Mouse (Mus musculus): ENCODE results near the gene Aftph. TPM values are rescaled to one million over a fixed set of nuclear protein-coding genes. Genes with fewer than 3 reads are reported as not detected.
"Not testable (repeated sequence)": the region's sequence is repeated elsewhere in the genome, so short reads cannot be mapped to it uniquely, and the experiment has no call there.

Aftph gene
- polyA plus RNA-seq, 1 experiment from 2014 or later, result 21.3 TPM

DNA sequence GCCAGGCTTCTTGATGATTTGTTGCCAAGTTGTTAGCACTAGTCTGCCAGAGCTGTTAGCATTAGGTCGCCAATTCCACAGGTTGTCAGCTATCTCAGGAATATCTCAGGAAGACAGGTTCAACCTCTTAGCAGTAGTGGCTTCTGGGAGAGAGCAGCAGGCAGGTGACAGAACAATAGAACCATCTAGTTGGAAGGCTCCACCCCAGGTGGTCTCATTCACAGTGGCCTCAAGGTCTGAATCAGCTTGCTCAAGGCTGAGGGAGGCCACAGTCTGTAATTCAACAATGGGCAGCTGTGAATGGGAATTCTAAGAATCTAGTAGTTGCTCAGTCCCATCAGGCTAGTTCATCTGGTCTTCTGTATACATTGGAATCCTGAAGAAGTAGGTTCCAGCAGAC lies 31.3 kb upstream of the Aftph start:
- TF ChIP-seq CTCF (IDR thresholded peaks at IDR 0.05; ENCODE audit: low read depth), result no peak
- ATAC-seq, result no peak
- H3K4me3 ChIP-seq (ENCODE audit: low read depth, low read length), result no peak overlapping the region
- no peaks in the 10 kb centered on the region for H3K27me3 ChIP-seq (replicated peaks; ENCODE audit: control insufficient read depth, insufficient read depth, low read length)
- no peak overlapping the region for H3K27ac ChIP-seq (ENCODE audit: low read depth, low read length)
- 9% methylated on average over 1 of the region's 1 CpGs for WGBS
- H3K4me2 ChIP-seq (replicated peaks; ENCODE audit: low read depth), result no peak overlapping the region
- H3K9ac ChIP-seq (ENCODE audit: low read depth, low read length), result no peak overlapping the region
- no peaks in the 10 kb centered on the region for H3K4me1 ChIP-seq (replicated peaks; ENCODE audit: control insufficient read depth, insufficient read depth, low read length)
- no peaks in the 10 kb centered on the region for H3K9me3 ChIP-seq (ENCODE audit: control insufficient read depth)
- H3K36me3 ChIP-seq (ENCODE audit: control insufficient read depth, insufficient read depth), result no peaks in the 10 kb centered on the region

GRCm38 (mm10) chr11:20771827-20772226 lies 30.4 kb upstream of the Aftph start:
- not testable (repeated sequence) for H3K9me3 ChIP-seq (ENCODE audit: control insufficient read depth); H3K9ac ChIP-seq (ENCODE audit: low read depth, low read length); H3K36me3 ChIP-seq (ENCODE audit: control insufficient read depth, insufficient read depth); H3K4me3 ChIP-seq (ENCODE audit: low read depth, low read length); H3K4me1 ChIP-seq (replicated peaks; ENCODE audit: control insufficient read depth, insufficient read depth, low read length); H3K27me3 ChIP-seq (replicated peaks; ENCODE audit: control insufficient read depth, insufficient read depth, low read length); H3K27ac ChIP-seq (ENCODE audit: low read depth, low read length); H3K4me2 ChIP-seq (replicated peaks; ENCODE audit: low read depth)
- ATAC-seq, result peak; percentile 36; the same call in 1 of the 2 replicates
- 27% methylated on average over 9 of the region's 9 CpGs for WGBS

- 92% methylated on average over 10 of the region's 10 CpGs for WGBS
Observed at GRCm38 (mm10) chr11:20761984-20762383, 20.6 kb upstream of the Aftph start.

GRCm38 (mm10) chr11:20750573-20750972 lies 9.2 kb upstream of the Aftph start:
- H3K4me2 ChIP-seq (replicated peaks; ENCODE audit: low read depth), result no peak overlapping the region
- H3K27ac ChIP-seq (ENCODE audit: low read depth, low read length), result no peak overlapping the region
- 0 out of 2 replicates have a peak, but pooled peaks cover 4% of the 10 kb centered on the region for H3K9me3 ChIP-seq (ENCODE audit: control insufficient read depth)
- no peaks in the 10 kb centered on the region for H3K27me3 ChIP-seq (replicated peaks; ENCODE audit: control insufficient read depth, insufficient read depth, low read length)
- H3K4me1 ChIP-seq (replicated peaks; ENCODE audit: control insufficient read depth, insufficient read depth, low read length), result no peaks in the 10 kb centered on the region
- ATAC-seq, result no peak
- no peak overlapping the region for H3K4me3 ChIP-seq (ENCODE audit: low read depth, low read length)
- H3K36me3 ChIP-seq (ENCODE audit: control insufficient read depth, insufficient read depth), result no peaks in the 10 kb centered on the region
- no peak for TF ChIP-seq CTCF (IDR thresholded peaks at IDR 0.05; ENCODE audit: low read depth)
- H3K9ac ChIP-seq (ENCODE audit: low read depth, low read length), result no peak overlapping the region
- whole genome bisulfite sequencing, result 86% methylated on average over 2 of the region's 2 CpGs

More at GRCm38 (mm10) chr11:20761984-20762383, 20.6 kb upstream of the Aftph start:
- not testable (repeated sequence) for H3K4me3 ChIP-seq (ENCODE audit: low read depth, low read length); H3K9me3 ChIP-seq (ENCODE audit: control insufficient read depth); H3K4me1 ChIP-seq (replicated peaks; ENCODE audit: control insufficient read depth, insufficient read depth, low read length); H3K36me3 ChIP-seq (ENCODE audit: control insufficient read depth, insufficient read depth); H3K27ac ChIP-seq (ENCODE audit: low read depth, low read length); ATAC-seq; H3K4me2 ChIP-seq (replicated peaks; ENCODE audit: low read depth); H3K27me3 ChIP-seq (replicated peaks; ENCODE audit: control insufficient read depth, insufficient read depth, low read length); H3K9ac ChIP-seq (ENCODE audit: low read depth, low read length)

DNA sequence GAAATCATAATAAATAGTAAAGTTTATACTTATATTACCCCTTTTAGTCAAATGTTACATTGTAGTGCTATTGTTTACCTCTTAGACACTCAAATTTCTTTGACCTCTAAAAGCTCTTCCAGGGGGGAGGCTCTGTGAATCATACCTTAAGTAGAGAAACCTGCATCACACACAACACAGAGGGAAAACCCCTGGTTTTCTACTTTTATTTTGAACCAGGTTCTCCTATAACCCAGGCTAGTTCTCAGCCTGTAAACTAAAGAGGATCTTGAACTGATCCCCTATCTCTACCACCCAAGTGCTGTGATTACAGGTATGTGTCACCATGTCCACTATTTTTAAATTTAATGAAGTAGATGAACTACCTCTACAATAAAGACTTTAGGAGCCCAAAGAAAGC lies 2.0 kb upstream of the Aftph start:
- Histone ChIP-seq H3K27me3 (replicated peaks; ENCODE audit: control insufficient read depth, insufficient read depth, low read length) (no peaks in the 10 kb centered on the region), H3K9me3 (ENCODE audit: control insufficient read depth) (no peaks in the 10 kb centered on the region), H3K4me1 (replicated peaks; ENCODE audit: control insufficient read depth, insufficient read depth, low read length) (no peaks in the 10 kb centered on the region; the same call in 1 of the 2 replicates), H3K9ac (ENCODE audit: low read depth, low read length) (no peak overlapping the region), H3K27ac (ENCODE audit: low read depth, low read length) (no peak overlapping the region), H3K36me3 (ENCODE audit: control insufficient read depth, insufficient read depth) (no peaks in the 10 kb centered on the region), H3K4me2 (replicated peaks; ENCODE audit: low read depth) (no peak overlapping the region), H3K4me3 (ENCODE audit: low read depth, low read length) (no peak overlapping the region)
- TF ChIP-seq CTCF (IDR thresholded peaks at IDR 0.05; ENCODE audit: low read depth), result no peak
- ATAC-seq, result no peak

GRCm38 (mm10) chr11:20742361-20742897 lies 1.0 kb upstream of the Aftph start:
- peak overlapping the region; percentile 99 for H3K4me3 ChIP-seq (ENCODE audit: low read depth, low read length)
- H3K4me2 ChIP-seq (replicated peaks; ENCODE audit: low read depth), result peak overlapping the region; percentile 81
- 0% methylated on average over 9 of the region's 9 CpGs for WGBS
- no peaks in the 10 kb centered on the region for H3K9me3 ChIP-seq (ENCODE audit: control insufficient read depth)
- H3K9ac ChIP-seq (ENCODE audit: low read depth, low read length), result peak overlapping the region; percentile 99
- peak overlapping the region; percentile 99 for H3K27ac ChIP-seq (ENCODE audit: low read depth, low read length)
- TF ChIP-seq CTCF (IDR thresholded peaks at IDR 0.05; ENCODE audit: low read depth), result peak; percentile 76
- no peaks in the 10 kb centered on the region for H3K27me3 ChIP-seq (replicated peaks; ENCODE audit: control insufficient read depth, insufficient read depth, low read length)
- peak; percentile 59 for ATAC-seq
- no peaks in the 10 kb centered on the region; the same call in 1 of the 2 replicates for H3K4me1 ChIP-seq (replicated peaks; ENCODE audit: control insufficient read depth, insufficient read depth, low read length)
- H3K36me3 ChIP-seq (ENCODE audit: control insufficient read depth, insufficient read depth), result no peaks in the 10 kb centered on the region

All from intestine, postnatal 0 days (tissue).